Mouse (Mus musculus) megakaryocyte, adult 5-6 weeks (primary cell): ENCODE data around the gene Glrx5. TPM values are rescaled to one million over a fixed set of nuclear protein-coding genes. Genes with fewer than 3 reads are reported as not detected.

Source experiments
- ATAC-seq: 2 replicates; pipeline ENCODE4 v1.8.0; 2016; ENCODE audit warnings: mild to moderate bottlenecking, inconsistent platforms; ENCODE audit not compliant: poor library complexity, severe bottlenecking
- total RNA-seq, 2 experiments: library from RNA; stranded (forward) in 1 of 2; stranded (reverse) in 1 of 2; fragments of 153-499, 151-499 nt in 1 of 2; fragments of 221-1000, 200-1000 nt in 1 of 2; gene quantifications; 2 replicates each; pipeline versions ENCODE4 v1.2.3 to v1.2.4; 2015 to 2017

Glrx5 gene
- total RNA-seq, 2 experiments from 2014 or later: 10.0 to 24.8 TPM

GRCm38 (mm10) chr12:105027323-105027991, 5.0 kb upstream of the Glrx5 start:
- ATAC-seq: peak; percentile 43

DNA sequence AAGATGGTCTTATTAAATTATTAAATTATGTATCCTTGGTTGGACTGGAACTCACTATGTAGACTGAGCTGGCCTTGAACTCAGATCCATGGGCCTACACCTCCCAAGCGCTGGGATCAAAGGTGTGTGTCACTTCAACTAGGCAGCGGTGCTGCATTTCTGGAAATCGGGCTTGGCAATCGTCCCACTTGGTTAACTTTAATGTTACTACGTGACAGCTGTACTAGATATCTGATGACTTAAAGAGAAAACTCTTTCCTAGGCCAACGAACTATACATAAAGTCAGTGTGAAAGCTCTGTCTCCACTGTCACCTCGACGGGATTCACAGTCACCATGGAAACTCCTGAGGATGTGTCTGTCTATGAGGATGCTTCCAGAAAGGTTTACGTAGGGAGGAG, 2.6 kb upstream of the Glrx5 start:
- ATAC-seq: no peak

GRCm38 (mm10) chr12:105031081-105032058, 1.1 kb upstream of the Glrx5 start:
- peak; percentile 4; the same call in 1 of the 2 replicates for ATAC-seq

DNA sequence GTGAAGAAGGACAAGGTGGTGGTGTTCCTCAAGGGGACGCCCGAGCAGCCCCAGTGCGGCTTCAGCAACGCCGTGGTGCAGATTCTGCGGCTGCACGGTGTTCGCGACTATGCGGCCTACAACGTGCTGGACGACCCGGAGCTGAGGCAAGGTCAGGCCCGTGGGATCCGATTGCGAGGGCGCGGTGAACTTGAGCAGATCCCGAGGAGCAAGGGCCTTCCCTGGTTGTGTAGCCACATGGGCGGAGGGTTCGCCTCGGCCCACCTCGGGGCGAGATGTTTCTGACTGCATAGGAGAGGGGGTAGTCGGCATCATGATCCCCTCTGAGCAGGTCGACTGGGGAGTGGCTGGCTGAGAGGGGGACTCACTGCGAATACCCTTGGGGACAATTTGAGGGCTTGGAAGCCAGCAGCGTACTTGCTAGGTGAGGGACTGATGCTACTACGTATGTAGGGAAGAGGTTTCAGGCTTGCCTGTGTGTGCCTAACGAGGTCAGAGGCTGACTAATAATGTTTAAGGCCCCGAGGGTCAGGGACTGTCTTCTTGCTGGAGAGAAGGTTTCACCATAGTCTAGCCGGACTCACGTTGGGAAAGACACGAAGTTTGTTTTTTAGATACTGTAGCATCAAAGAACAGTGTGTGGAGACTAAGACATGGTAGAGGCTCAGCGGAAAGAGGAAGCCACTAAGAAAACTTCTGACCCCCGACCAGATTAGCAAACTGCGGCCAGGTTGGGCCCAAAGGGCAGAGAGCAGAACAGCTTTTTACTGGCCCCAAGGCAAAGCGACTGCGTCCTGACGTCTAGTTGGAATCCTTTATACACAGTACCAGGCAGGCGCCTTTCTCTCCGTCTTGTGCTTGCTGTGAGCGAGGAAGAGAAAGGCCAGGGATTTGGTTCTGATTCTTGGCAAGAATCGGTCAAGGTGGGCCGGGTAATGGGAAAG, 616 bp downstream of the Glrx5 start:
- ATAC-seq: 0 out of 2 replicates have a peak, but pooled peaks have one; percentile 3

GRCm38 (mm10) chr12:105034130-105034769, 1.8 kb downstream of the Glrx5 start:
- no peak for ATAC-seq

DNA sequence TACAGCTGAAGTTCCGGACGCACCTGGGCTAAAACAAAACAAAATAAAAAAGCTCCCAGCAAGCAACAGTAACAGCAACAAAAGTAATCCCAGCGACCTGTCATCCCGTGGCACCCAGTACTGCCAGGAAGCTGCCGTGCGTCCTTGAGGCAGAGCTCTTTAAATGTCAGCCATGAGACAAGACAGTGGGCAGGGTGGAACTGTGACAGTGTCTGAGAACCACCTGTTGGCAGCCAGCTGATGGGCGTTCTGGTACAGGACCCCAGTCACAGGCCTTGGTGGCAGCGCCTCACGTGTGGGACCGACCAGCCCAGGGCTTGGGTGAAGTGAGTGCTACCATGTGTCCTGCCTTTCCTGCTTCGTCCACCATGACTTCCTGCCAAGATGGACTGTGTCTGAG, 5.7 kb downstream of the Glrx5 start:
- ATAC-seq: no peak

GRCm38 (mm10) chr12:105038918-105039317, 6.4 kb downstream of the Glrx5 start:
- peak; percentile 30; the same call in 1 of the 2 replicates for ATAC-seq

- ATAC-seq: no peak
These were observed 7.2 kb downstream of the Glrx5 start for GRCm38 (mm10) chr12:105039578-105040289.

- peak; percentile 43 for ATAC-seq
These were observed 8.5 kb downstream of the Glrx5 start for GRCm38 (mm10) chr12:105040950-105041349.

DNA sequence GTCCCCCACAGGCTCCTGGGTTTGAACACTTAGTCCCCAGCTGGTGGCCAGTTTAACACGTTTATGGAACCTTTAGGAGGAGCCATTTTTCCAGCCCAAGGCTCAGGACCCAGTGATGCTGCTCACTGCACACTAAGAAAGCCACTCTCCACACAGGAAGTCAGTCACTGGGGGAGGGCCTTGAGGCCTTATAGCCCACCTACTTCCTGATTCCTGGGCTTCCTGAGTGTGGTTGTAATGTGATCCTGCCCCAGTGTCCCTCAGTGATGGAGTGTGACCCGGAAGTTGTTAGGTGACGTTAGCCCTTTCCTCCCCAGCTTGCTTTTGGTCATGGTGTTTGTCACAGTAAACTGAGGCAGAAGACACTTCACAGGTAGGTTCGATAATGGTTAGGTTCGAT, 10.6 kb downstream of the Glrx5 start:
- no peak for ATAC-seq

DNA sequence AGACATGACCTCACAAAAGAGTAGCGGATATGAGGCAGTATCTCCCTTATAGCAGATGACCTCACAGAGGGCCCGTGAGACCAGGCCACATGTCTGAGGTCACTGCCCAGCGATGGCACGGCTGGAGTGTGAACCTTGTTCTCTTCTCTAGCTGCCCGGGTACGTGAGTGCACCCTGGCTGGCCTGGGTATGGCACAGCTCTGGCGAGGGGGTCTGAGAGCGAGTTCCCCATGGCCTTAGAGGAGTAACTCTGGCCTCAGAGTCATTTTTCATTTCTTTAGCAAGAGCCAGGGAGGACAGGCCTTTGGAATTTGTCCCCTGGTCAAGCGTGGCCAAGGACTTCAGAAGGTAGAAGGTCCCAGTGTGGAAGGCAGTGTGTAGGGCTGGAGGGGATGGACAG, 12.3 kb downstream of the Glrx5 start:
- ATAC-seq: no peak

- no peak for ATAC-seq
These were observed 15.9 kb downstream of the Glrx5 start for GRCm38 (mm10) chr12:105048301-105048863.

DNA sequence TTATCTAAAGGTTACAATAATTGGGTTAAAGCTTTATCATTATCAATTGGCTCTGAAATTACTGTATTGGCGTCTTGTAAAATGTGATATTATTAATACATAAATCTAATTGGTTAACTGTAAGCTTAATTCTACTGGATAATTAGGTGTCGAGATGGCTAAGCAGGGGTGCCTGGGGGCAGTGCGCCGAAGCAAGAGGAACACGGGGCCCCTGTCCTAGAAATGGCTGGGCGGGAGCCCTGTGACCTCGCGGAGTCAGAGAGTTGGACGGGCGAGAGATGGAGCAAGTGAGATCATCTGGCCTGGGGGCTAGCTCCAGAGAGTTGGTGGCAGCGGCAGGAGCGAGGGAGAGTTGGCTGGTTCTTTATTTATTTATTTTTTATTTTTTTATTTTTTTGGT, 17.3 kb downstream of the Glrx5 start:
- ATAC-seq: no peak

- ATAC-seq: peak; percentile 76
These were observed 18.4 kb downstream of the Glrx5 start for GRCm38 (mm10) chr12:105050898-105051297.

- no peak for ATAC-seq
These were observed 21.6 kb downstream of the Glrx5 start for GRCm38 (mm10) chr12:105054041-105054440.

DNA sequence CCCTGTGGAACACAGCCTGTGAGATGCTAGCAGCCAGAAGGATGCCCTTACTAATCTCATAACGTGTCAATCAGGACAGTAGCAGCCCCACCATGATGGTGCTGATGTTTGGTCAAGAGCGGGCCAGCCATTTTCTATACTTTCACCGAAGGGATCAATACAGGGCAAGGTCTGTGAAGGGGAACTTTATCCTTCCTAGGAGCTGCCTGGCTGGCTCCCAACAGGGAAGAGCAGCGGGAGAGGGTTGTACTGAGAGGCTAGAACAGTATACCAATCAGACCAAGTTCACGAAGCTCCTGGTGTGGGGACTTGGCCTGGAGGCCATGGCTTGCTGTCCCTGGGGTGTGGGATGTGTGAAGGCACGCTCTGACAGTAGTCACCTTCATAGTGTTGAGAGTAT, 22.8 kb downstream of the Glrx5 start:
- ATAC-seq: no peak

DNA sequence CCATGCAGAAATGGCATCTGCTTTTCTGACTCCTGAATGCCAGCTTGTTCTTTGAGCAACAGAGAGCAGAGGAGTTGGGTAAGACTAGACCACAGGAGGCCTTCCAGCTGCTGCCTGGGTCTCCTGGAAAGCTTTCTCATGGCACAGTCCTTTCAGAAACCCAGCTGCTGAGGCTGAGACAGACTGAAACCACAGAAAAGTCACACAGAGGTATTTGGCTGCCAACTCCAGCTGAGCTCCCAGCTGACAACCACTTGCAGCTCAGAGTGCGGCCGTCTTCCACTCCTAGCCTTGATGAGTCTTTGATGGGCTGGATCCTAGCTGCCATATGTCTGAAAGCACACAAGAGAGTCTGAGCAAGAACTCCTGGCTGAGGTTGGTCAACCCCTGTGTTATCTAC, 27.5 kb downstream of the Glrx5 start:
- no peak for ATAC-seq

GRCm38 (mm10) chr12:105063201-105064134, 31.0 kb downstream of the Glrx5 start:
- ATAC-seq: no peak
